Comparison of ENCODE assay signal across 8 mouse cellular contexts in genomic region chr8:121829048-121829776, GRCm38 (mm10). TPM values are rescaled to one million over a fixed set of nuclear protein-coding genes. Genes with fewer than 3 reads are reported as not detected.
DNase-seq lines count a peak whose midpoint lies in the region; ATAC-seq and TF ChIP-seq lines count a peak whose summit lies in the region.

TSS of gene Klhdc4 (minus strand) at chr8:121829569.

- H3K4me2 ChIP-seq in hindbrain, embryonic 14.5 days (replicated peaks): peak within 1 kb of the TSS; percentile 88

- H3K27ac ChIP-seq in hindbrain, embryonic 14.5 days: peak within 1 kb of the TSS; percentile 80

- no peak for TF ChIP-seq CTCF in Patski (IDR thresholded peaks at IDR 0.05)

- H3K4me1 ChIP-seq in hindbrain, embryonic 14.5 days (replicated peaks; ENCODE audit: control insufficient read depth, insufficient read depth, low read length): peaks cover 12% of the 10 kb centered on the region

- H3K36me3 ChIP-seq in hindbrain, embryonic 14.5 days (replicated peaks; ENCODE audit: control insufficient read depth, insufficient read depth): no peaks in the 10 kb centered on the region

- peak; percentile 87 for ATAC-seq in Patski
- ATAC-seq in hindbrain, embryonic 14.5 days (ENCODE audit: low FRiP score): peak; percentile 97

- DNase-seq in Patski (ENCODE audit: low read depth, low spot score): peak; percentile 44
- peak; percentile 92 to 93 for DNase-seq in cerebellum, postnatal 14 days
- DNase-seq in frontal cortex, postnatal 25 days (ENCODE audit: low spot score in 2 of 2): peak; percentile 81 to 90
- DNase-seq in hindbrain, embryonic 14.5 days (ENCODE audit: low spot score): peak; percentile 97
- DNase-seq in layer of hippocampus, postnatal 36 days: peak; percentile 87 to 89
- peak; percentile 88 for DNase-seq in lung, postnatal 36 days
- peak; percentile 96 for DNase-seq in retina, postnatal 1 day
- DNase-seq in urinary bladder, adult 18-20 months (ENCODE audit: low spot score in 2 of 2): peak; percentile 78 to 84

- POLR2A ChIA-PET in Patski (lab: Charles Lee): no interaction called here

- peak within 1 kb of the TSS; percentile 90 for H3K9ac ChIP-seq in hindbrain, embryonic 14.5 days

- H3K9me3 ChIP-seq in hindbrain, embryonic 14.5 days (ENCODE audit: control insufficient read depth, low read length): no peaks in the 10 kb centered on the region

- WGBS in hindbrain, embryonic 14.5 days: under 1% methylated on average over 68 of the region's 68 CpGs

- no peaks in the 10 kb centered on the region for H3K27me3 ChIP-seq in Patski
- H3K27me3 ChIP-seq in hindbrain, embryonic 14.5 days (ENCODE audit: control insufficient read depth, insufficient read depth, low read length): no peaks in the 10 kb centered on the region

- CTCF ChIA-PET in Patski (lab: Charles Lee): interaction anchor here (1.1 to 1.2 kb wide), 2 partner anchors 78 to 80 kb away, joined by 3 read pairs; no protein-coding TSS in a partner anchor

- in situ Hi-C loops in Patski (cut with MboI; ENCODE audit: low pct_unique_long_range_greater_than_20kb): no loop called here

- H3K4me3 ChIP-seq in hindbrain, embryonic 14.5 days (replicated peaks; ENCODE audit: low read length): peak within 1 kb of the TSS; percentile 94

RNA-seq across cellular contexts. Expression of gene Klhdc4, which starts in this region (rescaled TPM):
- 39.5 TPM for polyA plus RNA-seq in Patski (2021)
- 40.6 and 41.3 TPM in 2 replicates for polyA plus RNA-seq in hindbrain, embryonic 14.5 days (2014; fragmentation: Nextera tagmentation; extraction: Ambion mirVana)
- total RNA-seq in layer of hippocampus, postnatal 36 days (2021): 10 to 100 TPM; 27.7 to 28.0 TPM

Comparison
In these comparisons a context has a peak if more than half of its experiments do, and no peak if none do; other contexts are left out.
1. Peak in every context shown above with its lines: DNase-seq, ATAC-seq, H3K4me3 ChIP-seq and H3K27ac ChIP-seq.
2. DNase-seq: peak in every context shown above with its lines; median percentile 97 in hindbrain, embryonic 14.5 days; 96 in retina, postnatal 1 day; 92 in cerebellum, postnatal 14 days; 88 in layer of hippocampus, postnatal 36 days; 88 in lung, postnatal 36 days; 86 in frontal cortex, postnatal 25 days; 81 in urinary bladder, adult 18-20 months; 44 in Patski.